Mouse (Mus musculus) ES-E14 (cell line): Measurements from ENCODE around the gene Col9a2. TPM values are rescaled to one million over a fixed set of nuclear protein-coding genes. Genes with fewer than 3 reads are reported as not detected.

Experiments
- DNase-seq: peaks from one replicate; pipeline ENCODE4 v3.0.0-alpha.2; 2013; ENCODE audit warnings: low read depth, low spot score
- H3K27ac ChIP-seq: 2 replicates; pipeline ENCODE4 v1.5.1; 2012; ENCODE audit warnings: low read depth, mild to moderate bottlenecking, low read length, moderate library complexity, mixed read lengths; ENCODE audit not compliant: poor library complexity, insufficient read depth, severe bottlenecking
- H3K36me3 ChIP-seq: 2 replicates; pipeline ENCODE4 v1.6.1; 2012; ENCODE audit warnings: mild to moderate bottlenecking, low read length, moderate library complexity, mixed read lengths; ENCODE audit not compliant: control insufficient read depth, poor library complexity, insufficient read depth, severe bottlenecking
- H3K4me1 ChIP-seq, 2 experiments: fragments of 150-350 bp in 1 of 2; sonication (generic) in 1 of 2; 2 replicates each; pipeline ENCODE4 v1.6.1; 2012; ENCODE audit warnings: low read length in 2 of 2, mild to moderate bottlenecking in 1 of 2, mixed read lengths in 1 of 2; ENCODE audit not compliant: control insufficient read depth in 2 of 2, insufficient read depth in 2 of 2, poor library complexity in 1 of 2
- H3K4me3 ChIP-seq, 2 experiments: fragments of 150-350 bp in 1 of 2; sonication (generic) in 1 of 2; 2 replicates each; pipeline ENCODE4 v1.5.1; 2012; ENCODE audit warnings: low read length in 2 of 2, low read depth in 1 of 2, mild to moderate bottlenecking in 1 of 2, mixed read lengths in 1 of 2; ENCODE audit not compliant: insufficient read depth in 1 of 2, poor library complexity in 1 of 2, severe bottlenecking in 1 of 2
- H3K9ac ChIP-seq: 2 replicates; pipeline ENCODE4 v1.6.1; 2012; ENCODE audit warnings: low read depth, mild to moderate bottlenecking, low read length, mixed read lengths; ENCODE audit not compliant: poor library complexity, insufficient read depth, severe bottlenecking
- H3K9me3 ChIP-seq: fragments of 150-350 bp; sonication (generic); 2 replicates; pipeline ENCODE4 v1.6.1; 2012; ENCODE audit warnings: low read depth, mild to moderate bottlenecking, low read length; ENCODE audit not compliant: control insufficient read depth, insufficient read depth
- CHD2 ChIP-seq: IDR thresholded peaks from 2 replicates; pipeline ENCODE4 v1.6.1; 2014; ENCODE audit warnings: mild to moderate bottlenecking, low read depth, low read length, inconsistent platforms
- HCFC1 ChIP-seq: IDR thresholded peaks from 2 replicates; pipeline ENCODE4 v1.6.1; 2012; ENCODE audit warnings: low read length, inconsistent platforms, borderline replicate concordance; ENCODE audit not compliant: insufficient read depth
- MAFK ChIP-seq: IDR thresholded peaks from 2 replicates; pipeline ENCODE4 v1.6.1; 2014; ENCODE audit warnings: mild to moderate bottlenecking, low read depth, low read length, inconsistent platforms; ENCODE audit not compliant: insufficient read depth
- ZC3H11A ChIP-seq: IDR thresholded peaks from 2 replicates; pipeline ENCODE4 v1.6.1; 2012; ENCODE audit warnings: low read depth, mild to moderate bottlenecking, inconsistent platforms, low read length, borderline replicate concordance
- ZNF384 ChIP-seq: IDR thresholded peaks from 2 replicates; pipeline ENCODE4 v1.6.1; 2012; ENCODE audit warnings: low read depth, low read length, inconsistent platforms
- in situ Hi-C, 2 experiments: fragments of 600-800 bp; cut with MboI; formaldehyde crosslinking; loops; one replicate each; pipeline ENCODE4 v1.15.1; 2025; ENCODE audit warnings: low sequenced_read_pairs in 2 of 2, inconsistent platforms in 1 of 2; ENCODE audit not compliant: unreplicated experiment in 2 of 2
- total RNA-seq: library from RNA; depleted of rRNA; stranded (reverse); fragments of 300-350 nt; gene quantifications from 2 replicates; pipeline ENCODE4 v1.2.3, GENCODE M21; 2012

The Col9a2 gene
- total RNA-seq, 1 experiment: 29.4 TPM

GRCm38 (mm10) chr4:121007006-121007405 is 32.2 kb upstream of the Col9a2 start:
- in situ Hi-C loops: no loop called here
- Histone ChIP-seq H3K4me1 (no peaks in the 10 kb centered on the region; a peak in 1 of 4 replicates), H3K36me3 (no peaks in the 10 kb centered on the region), H3K4me3 (no peak overlapping the region), H3K9me3 (no peaks in the 10 kb centered on the region), H3K9ac (no peak overlapping the region), H3K27ac (no peak overlapping the region)
- no peak for TF ChIP-seq HCFC1
- no peak for TF ChIP-seq ZNF384
- TF ChIP-seq MAFK: no peak
- TF ChIP-seq ZC3H11A: no peak
- no peak for TF ChIP-seq CHD2
- DNase-seq: no peak

- DNase-seq: no peak
- H3K4me1 ChIP-seq: no peaks in the 10 kb centered on the region
- in situ Hi-C loops: no loop called here
- TF ChIP-seq CHD2 (no peak), ZC3H11A (no peak)
- no peak overlapping the region for H3K9ac ChIP-seq
- no peak overlapping the region for H3K4me3 ChIP-seq
- H3K9me3 ChIP-seq: no peaks in the 10 kb centered on the region
- H3K27ac ChIP-seq: no peak overlapping the region
- no peaks in the 10 kb centered on the region for H3K36me3 ChIP-seq
These were observed 31.0 kb upstream of the Col9a2 start for GRCm38 (mm10) chr4:121008071-121008745.

- Histone ChIP-seq H3K4me3 (no peak overlapping the region), H3K36me3 (no peaks in the 10 kb centered on the region), H3K9me3 (no peaks in the 10 kb centered on the region), H3K9ac (no peak overlapping the region), H3K27ac (no peak overlapping the region), H3K4me1 (no peaks in the 10 kb centered on the region)
- DNase-seq: no peak
- no peak for TF ChIP-seq MAFK
- TF ChIP-seq ZNF384: no peak
- no peak for TF ChIP-seq ZC3H11A
- TF ChIP-seq HCFC1: no peak
- no peak for TF ChIP-seq CHD2
- in situ Hi-C loops: no loop called here
These were observed 30.0 kb upstream of the Col9a2 start for GRCm38 (mm10) chr4:121009151-121009550.

- in situ Hi-C loops: no loop called here
- Histone ChIP-seq H3K36me3 (no peaks in the 10 kb centered on the region), H3K4me3 (no peak overlapping the region), H3K27ac (no peak overlapping the region), H3K9me3 (no peaks in the 10 kb centered on the region), H3K9ac (no peak overlapping the region), H3K4me1 (peaks cover 0 to 1% of the 10 kb centered on the region in 2 experiments; a peak in 1 of 4 replicates)
- TF ChIP-seq ZC3H11A: no peak
- no peak for TF ChIP-seq CHD2
- TF ChIP-seq ZNF384: no peak
- TF ChIP-seq HCFC1: no peak
- no peak for TF ChIP-seq MAFK
- DNase-seq: no peak
These were observed 28.2 kb upstream of the Col9a2 start for GRCm38 (mm10) chr4:121010770-121011549.
